Mouse (Mus musculus) lung, adult 2 months (tissue): ENCODE data around the gene Gzmc.

Source experiments
- CTCF ChIP-seq: fragments of 200-500 bp; IDR thresholded peaks from 2 replicates; pipeline ENCODE4 v1.5.1; 2011; ENCODE audit warnings: mild to moderate bottlenecking, low read length, control low read depth; ENCODE audit not compliant: insufficient read depth
- POLR2A ChIP-seq: fragments of 200-500 bp; IDR thresholded peaks from 2 replicates; pipeline ENCODE4 v1.6.1; 2011; ENCODE audit warnings: low read depth, mild to moderate bottlenecking, control low read depth, low read length, borderline replicate concordance; ENCODE audit errors: extremely low read depth

GRCm38 (mm10) chr14:56234556-56234955 is at the start of gene Gzmc:
- TF ChIP-seq CTCF (no peak), POLR2A (no peak)
